Comparison of ENCODE assay signal across 9 mouse cellular contexts in the genomic region with DNA sequence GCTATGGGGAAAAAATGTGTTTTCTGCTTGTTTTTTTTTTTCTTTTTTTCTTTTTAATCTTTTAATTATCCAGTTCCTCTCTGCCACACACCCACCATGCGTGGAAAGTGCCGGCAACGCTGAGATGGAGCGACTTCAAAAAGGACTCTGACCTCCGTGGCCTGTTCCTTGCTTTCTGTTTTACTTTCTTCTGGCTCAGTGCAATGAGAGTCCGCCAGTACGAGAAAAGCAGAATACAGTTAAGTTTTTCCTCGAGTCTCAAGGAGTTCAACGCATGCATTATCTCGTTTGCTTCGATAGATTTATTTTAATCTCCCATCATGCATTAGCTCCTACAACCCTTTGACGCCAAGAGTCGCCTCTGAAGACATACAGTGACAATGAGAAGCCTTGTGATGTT.
DNase-seq lines count a peak whose midpoint lies in the region; ATAC-seq and TF ChIP-seq lines count a peak whose summit lies in the region.
"Had no signal": no experiment of that assay in that cellular context is flagged by ENCODE, and none has a peak within 500 bp of the region (broad histone marks: within the 10 kb centered on the region; RNA-seq: fewer than 3 reads in every experiment).

No protein-coding gene starts in this region.

- no peaks in the 10 kb centered on the region for H3K36me3 ChIP-seq in heart, adult 2 months (ENCODE audit: control insufficient read depth, insufficient read depth, low read length)
- H3K36me3 ChIP-seq in forebrain, embryonic 12.5 days (replicated peaks): no peaks in the 10 kb centered on the region
- no peaks in the 10 kb centered on the region for H3K36me3 ChIP-seq in midbrain, embryonic 12.5 days

- no peak for TF ChIP-seq EP300 in heart, adult 2 months (IDR thresholded peaks at IDR 0.05; ENCODE audit: insufficient read depth, low read depth, low read length)

- H3K27me3 ChIP-seq in heart, adult 2 months (ENCODE audit: control insufficient read depth, insufficient read depth, low read length): no peaks in the 10 kb centered on the region
- H3K27me3 ChIP-seq in forebrain, embryonic 12.5 days: peaks cover 47% of the 10 kb centered on the region
- H3K27me3 ChIP-seq in midbrain, embryonic 12.5 days: peaks cover 8% of the 10 kb centered on the region; the same call in 1 of the 2 replicates

- intact Hi-C loops in heart, adult 2 months (cut with DNase I): no loop called here

- H3K9me3 ChIP-seq in forebrain, embryonic 12.5 days: no peaks in the 10 kb centered on the region
- H3K9me3 ChIP-seq in midbrain, embryonic 12.5 days: no peaks in the 10 kb centered on the region

- H3K27ac ChIP-seq in heart, adult 2 months: no peak overlapping the region
- no peak overlapping the region for H3K27ac ChIP-seq in forebrain, embryonic 12.5 days
- peak overlapping the region; percentile 62; the same call in 1 of the 2 replicates for H3K27ac ChIP-seq in midbrain, embryonic 12.5 days (replicated peaks)

- no peaks in the 10 kb centered on the region for H3K4me1 ChIP-seq in heart, adult 2 months (ENCODE audit: control insufficient read depth, insufficient read depth, low read length)
- H3K4me1 ChIP-seq in forebrain, embryonic 12.5 days: peaks cover 26% of the 10 kb centered on the region
- H3K4me1 ChIP-seq in midbrain, embryonic 12.5 days: peaks cover 23% of the 10 kb centered on the region

- WGBS in heart, adult 2 months: 28% methylated on average over 13 of the region's 13 CpGs
- 7% methylated on average over 13 of the region's 13 CpGs for WGBS in forebrain, embryonic 12.5 days
- 6% methylated on average over 13 of the region's 13 CpGs for WGBS in midbrain, embryonic 12.5 days

- H3K4me2 ChIP-seq in forebrain, embryonic 12.5 days: peak overlapping the region; percentile 48
- peak overlapping the region; percentile 44 for H3K4me2 ChIP-seq in midbrain, embryonic 12.5 days (replicated peaks)

- H3K9ac ChIP-seq in heart, adult 2 months (ENCODE audit: low read depth, low read length): no peak overlapping the region
- H3K9ac ChIP-seq in forebrain, embryonic 12.5 days: no peak overlapping the region
- H3K9ac ChIP-seq in midbrain, embryonic 12.5 days (replicated peaks): no peak overlapping the region

- ATAC-seq in forebrain, embryonic 12.5 days (ENCODE audit: low FRiP score): no peak
- ATAC-seq in midbrain, embryonic 12.5 days (ENCODE audit: low FRiP score, low read depth): no peak

- H3K79me2 ChIP-seq in heart, adult 2 months (replicated peaks; ENCODE audit: control insufficient read depth, insufficient read depth, low read length): no peaks in the 10 kb centered on the region

- no peak for TF ChIP-seq POLR2A in heart, adult 2 months (IDR thresholded peaks at IDR 0.05; ENCODE audit: insufficient read depth, low read depth, low read length)

- peak overlapping the region; percentile 12; the same call in 1 of the 2 replicates for H3K4me3 ChIP-seq in heart, adult 2 months
- 0 out of 2 replicates have a peak overlapping the region, but pooled peaks have one; percentile 22 for H3K4me3 ChIP-seq in forebrain, embryonic 12.5 days (replicated peaks)
- H3K4me3 ChIP-seq in midbrain, embryonic 12.5 days: peak overlapping the region; percentile 19; the same call in 1 of the 2 replicates

- DNase-seq in heart, adult 2 months: no peak
- no peak for DNase-seq in heart, adult 9 months (ENCODE audit: low spot score in 2 of 2)
- DNase-seq in kidney, postnatal 10 days: peak; percentile 29
- no peak for DNase-seq in left cerebral cortex, adult 11 months (ENCODE audit: low spot score)
- DNase-seq in ovary, postnatal 14 days (ENCODE audit: low spot score): no peak
- DNase-seq in thymus, adult 18-20 months: no peak
- DNase-seq: adrenal gland, postnatal 14 days had no signal

- TF ChIP-seq CTCF in heart, adult 2 months (IDR thresholded peaks at IDR 0.05): no peak
